Mouse (Mus musculus) small intestine, adult 2 months (tissue): ENCODE measurements around the gene Ifna16.

Experiments
- CTCF ChIP-seq: fragments of 200-500 bp; IDR thresholded peaks from 2 replicates; pipeline ENCODE4 v1.5.1; 2012; ENCODE audit warnings: low read depth, mild to moderate bottlenecking, control low read depth, inconsistent platforms, low read length, moderate library complexity, mixed read lengths; ENCODE audit not compliant: insufficient replicate concordance, insufficient read length; ENCODE audit errors: extremely low read depth
- POLR2A ChIP-seq: fragments of 200-500 bp; IDR thresholded peaks from 2 replicates; pipeline ENCODE4 v1.6.1; 2012; ENCODE audit warnings: low read depth, mild to moderate bottlenecking, control low read depth, inconsistent platforms, low read length, moderate library complexity

DNA sequence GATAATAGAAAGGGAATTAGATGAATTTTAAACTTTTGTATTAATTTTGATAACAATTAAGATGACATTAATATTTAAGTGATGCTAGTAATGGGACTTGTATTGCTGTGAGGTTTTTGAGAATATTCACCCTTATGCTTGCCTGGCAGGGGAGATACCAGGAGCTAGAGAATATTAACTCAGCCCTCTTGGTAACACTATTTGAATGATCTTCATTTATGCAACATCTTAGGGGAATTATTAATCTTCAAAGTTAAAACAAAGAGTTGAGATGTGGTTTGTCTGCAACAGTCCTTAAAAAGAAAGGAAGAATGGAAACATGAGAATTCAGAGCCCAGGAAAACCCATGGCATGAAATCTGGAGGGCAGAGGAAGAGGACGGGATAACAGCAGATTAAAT, 22.6 kb upstream of the Ifna16 start:
- no peak for TF ChIP-seq POLR2A
- no peak for TF ChIP-seq CTCF
